Mouse (Mus musculus): ENCODE results near the gene Stpg4.

DNA sequence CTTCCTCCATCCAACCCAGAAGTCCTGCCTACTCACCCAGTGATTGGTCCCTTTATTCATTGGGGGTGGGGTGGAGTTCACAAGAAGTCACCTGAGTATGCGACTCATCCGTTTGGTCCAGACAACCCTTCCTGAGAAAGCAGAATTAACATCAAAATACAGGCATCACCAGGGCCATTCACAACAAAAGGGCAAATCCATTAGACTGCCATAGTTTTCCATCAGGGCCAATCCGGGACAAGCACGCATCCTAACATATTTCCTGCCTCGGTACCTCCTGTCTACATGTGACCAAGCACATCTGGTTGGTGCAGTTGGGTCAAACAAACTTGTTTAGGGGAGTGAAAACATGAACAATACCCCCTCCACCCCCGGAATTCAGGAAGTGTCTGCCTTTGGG lies 44.1 kb upstream of the Stpg4 start:
- TF ChIP-seq POLR2A (IDR thresholded peaks at IDR 0.05; ENCODE audit: borderline replicate concordance, extremely low read depth, insufficient read depth, insufficient read length, poor library complexity, severe bottlenecking) = no peak
- TF ChIP-seq CTCF (IDR thresholded peaks at IDR 0.05; ENCODE audit: borderline replicate concordance, extremely low read depth, insufficient read depth, insufficient read length) = no peak
